Mouse (Mus musculus): ENCODE measurements around the gene Inhbe.

The Inhbe gene

DNA sequence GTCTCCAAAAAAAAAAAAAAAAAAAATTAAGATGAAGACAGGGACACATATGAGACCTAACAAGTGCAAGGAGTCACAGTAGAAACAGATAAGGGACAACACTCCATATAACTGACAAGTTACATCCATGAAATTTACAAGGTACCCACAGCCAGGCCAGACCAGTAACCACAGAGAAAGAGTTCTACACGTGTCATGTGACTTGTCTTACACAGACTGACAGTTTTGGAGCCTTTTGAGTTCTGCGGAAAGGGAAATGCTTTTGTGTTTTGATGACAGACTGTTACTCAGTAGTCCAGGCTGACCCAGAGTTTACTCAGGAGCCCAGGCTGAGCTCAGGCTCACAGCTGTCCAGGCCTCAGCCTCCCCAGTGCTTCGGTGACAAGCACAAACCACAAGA, 11.2 kb downstream of the Inhbe start:
- no peak for DNase-seq (ENCODE audit: low read depth)

DNA sequence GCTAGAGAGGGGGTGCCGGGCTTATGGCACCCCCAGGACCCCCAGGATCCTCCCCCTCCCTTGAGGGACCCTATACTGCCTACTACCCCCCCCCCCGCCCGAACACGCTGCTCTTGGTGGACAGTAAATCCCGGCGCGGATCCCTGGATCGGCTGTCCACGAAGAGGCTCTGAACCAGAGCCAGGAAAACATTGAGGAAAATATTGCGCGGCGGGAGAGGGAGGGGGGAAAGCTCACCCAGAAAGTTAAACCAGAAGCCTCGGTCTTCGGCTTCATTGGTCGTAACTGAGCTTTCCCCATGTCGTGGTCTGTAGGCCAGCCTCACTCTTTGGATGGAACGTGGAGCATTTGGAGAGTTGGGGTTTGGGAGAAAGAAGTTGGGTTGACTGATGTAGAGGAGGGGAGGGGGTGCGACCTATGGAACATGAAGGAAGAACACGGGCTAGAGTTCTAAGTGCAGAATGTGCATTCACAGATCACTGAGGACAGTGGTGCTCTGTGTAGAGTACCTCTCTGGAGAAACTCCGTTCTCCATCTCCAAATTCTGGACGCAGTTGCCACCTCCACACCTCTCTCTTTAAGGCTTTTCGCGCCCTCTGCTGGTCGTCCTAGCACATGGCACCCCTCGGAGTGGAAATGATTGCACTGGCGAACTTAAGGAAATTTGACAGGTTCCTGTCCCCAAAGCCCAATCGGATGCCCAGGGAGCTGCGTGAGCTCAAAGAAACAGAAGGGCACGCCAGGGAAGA, 12.1 kb downstream of the Inhbe start, which contains the start of gene Gli1:
Gli1 (minus strand) TSS at position 84 of the 749 bp plus-strand sequence.
- peak; percentile 95 for DNase-seq (ENCODE audit: low read depth)

DNA sequence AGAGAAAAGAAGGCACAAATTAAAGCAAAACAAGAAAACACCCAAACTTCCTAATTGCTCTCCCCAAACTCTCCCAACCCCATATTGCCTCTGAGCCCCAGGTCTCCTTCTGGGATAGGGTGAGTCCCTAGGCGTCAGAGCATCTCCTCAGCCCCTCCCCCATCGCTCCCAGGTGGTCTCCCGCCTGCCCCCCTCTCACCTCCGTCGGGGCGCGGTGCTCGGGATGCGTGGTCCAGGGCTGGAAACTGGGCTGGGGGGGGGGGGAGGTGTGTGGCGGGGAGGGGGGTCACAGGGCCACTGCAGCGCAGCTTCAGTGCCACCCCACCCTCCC, 12.9 kb downstream of the Inhbe start:
- DNase-seq (ENCODE audit: low read depth), result no peak

DNA sequence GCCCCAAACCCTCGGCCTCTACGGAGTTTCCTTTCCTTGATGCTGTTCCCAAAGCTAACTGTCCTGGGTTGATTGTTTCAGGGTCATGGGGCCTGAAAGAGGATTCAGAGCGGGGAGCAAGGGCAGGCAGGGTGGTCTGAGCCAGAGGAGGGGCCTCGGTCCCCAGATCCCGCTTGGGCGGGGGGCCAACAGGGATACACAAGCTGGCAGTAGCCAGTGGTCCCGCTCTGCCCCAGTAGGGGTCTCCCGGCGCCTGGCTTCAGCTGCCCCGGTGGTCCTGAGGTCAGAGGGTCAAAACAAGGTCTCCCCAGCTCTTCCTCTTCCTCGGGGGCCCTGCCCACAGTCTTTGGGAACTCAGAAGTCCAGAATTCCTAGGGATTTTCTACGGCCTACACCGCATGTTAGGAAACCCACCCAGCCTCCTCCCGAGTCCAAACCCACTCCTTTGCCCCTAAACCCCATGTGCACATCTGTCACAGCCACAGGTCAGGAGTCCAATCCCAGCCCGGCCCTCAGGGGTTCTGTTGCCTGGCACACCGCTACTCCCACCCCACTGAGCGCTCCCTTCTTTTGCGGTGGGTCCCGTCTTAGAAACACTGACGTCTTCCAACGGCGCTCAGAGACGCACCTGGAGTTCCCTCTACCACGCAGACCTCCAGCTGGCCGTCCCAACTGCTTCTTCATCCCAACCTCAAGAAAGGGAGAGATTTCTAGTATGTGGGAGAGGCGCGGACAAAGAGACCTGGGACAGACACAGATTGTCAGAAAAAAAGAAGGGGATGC, 13.4 kb downstream of the Inhbe start:
- peak; percentile 55 for DNase-seq (ENCODE audit: low read depth)

DNA sequence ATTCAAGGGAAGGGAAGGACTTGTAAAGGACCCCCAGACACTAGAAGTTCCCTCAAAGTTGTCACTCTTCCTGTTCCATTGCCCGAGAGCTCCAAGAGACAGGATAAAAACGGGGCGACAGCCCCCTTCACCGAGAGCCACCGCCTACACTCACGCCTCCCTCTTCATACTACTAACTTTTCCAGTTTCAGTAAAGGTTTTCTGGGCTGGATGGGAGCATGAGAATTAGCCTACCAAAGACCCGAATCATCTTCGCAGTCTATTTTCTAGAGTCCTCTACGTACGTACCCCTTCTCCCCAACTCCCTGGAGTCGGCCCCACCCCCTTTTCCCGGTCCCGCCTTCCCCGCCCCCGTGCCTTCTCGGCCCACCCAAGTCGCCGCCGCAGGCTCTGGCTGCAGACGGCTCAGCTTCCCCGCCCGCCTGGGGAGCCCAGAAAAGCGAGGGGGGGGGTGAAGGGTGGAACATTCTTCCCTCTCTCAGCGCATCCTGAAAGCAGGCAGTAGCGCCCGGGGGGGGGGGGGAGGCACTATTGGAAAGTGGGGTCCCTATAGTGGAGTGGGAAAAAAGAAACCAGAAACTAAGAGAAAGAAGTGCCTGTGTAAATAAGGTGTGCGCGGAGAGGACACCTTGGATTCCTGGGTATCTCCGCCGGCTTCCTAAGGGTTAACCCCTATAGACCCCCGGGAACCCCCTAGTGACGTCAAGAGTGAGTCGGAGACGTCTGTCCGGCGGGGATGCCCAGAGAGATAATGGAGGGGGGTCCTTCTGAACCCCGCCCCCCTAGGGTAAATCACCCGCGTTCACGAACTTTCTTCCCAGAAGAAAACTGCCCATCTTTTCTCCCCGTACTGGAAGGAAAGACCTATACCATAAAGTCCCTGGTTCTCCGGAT, 14.3 kb downstream of the Inhbe start:
- peak; percentile 62 for DNase-seq (ENCODE audit: low read depth)

DNA sequence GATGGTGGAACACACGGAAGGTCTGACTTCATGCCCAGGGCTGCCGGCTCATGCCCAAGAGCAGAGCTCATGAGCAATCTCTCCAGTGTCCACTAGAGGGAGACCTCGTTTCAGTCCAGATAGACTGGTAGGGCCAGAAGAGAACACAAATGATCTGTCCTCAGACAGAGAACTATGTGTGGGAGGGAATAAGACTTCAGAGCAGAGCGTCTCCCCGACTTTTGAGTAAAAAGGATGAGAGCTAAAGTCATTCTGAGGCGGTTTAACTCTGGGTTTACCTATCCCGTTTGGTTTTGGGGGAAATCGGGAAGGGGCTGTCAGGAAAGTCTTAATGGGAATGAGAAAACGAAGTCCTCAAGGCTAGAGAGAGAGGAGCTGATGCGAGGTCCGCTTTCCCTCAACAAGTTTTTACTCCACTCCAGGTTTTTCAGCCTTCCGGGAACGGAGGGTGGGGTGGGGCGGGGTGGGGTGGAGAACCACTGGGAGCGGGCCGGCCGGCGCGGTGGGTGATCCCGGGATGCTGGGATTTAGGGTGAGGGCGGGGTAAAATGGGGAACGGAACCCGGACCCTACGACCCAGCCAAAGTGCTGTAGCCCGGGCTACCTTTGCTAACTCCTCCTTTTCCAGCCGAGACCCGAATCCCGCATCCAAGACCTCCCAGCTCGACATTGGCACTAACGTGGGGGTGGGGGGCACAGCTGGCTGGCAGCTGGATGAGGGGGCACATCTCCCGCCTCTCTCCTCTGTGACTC, 15.1 kb downstream of the Inhbe start:
- peak; percentile 96 for DNase-seq (ENCODE audit: low read depth)

DNA sequence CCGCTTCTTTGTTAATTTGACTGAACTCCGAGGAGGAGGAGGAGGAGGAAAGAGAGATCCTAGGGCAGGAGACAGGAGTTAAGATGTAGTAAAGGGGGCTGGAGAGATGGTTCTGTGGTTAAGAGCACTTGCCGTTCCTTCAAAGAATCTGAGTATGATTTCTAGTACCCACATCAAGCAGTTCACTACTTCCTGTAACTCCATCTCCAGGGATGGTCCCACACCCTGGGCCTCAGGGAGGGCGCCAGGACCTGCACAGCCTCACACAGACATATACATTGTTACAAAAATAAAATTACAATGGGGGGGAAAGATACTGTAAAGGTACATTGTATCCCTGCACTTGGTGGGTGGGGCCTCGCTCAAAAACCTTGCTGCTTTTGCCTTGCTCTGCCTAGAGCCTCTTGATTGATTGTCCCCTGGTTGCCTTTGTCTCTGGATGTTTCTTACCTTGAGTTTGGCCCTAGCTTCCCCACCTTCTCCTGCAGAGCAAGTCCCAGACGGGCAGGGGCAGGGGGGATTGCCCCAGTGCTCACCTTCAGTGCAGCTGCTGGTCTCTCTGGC, 16.6 kb downstream of the Inhbe start:
- DNase-seq (ENCODE audit: low read depth), result peak; percentile 41

DNA sequence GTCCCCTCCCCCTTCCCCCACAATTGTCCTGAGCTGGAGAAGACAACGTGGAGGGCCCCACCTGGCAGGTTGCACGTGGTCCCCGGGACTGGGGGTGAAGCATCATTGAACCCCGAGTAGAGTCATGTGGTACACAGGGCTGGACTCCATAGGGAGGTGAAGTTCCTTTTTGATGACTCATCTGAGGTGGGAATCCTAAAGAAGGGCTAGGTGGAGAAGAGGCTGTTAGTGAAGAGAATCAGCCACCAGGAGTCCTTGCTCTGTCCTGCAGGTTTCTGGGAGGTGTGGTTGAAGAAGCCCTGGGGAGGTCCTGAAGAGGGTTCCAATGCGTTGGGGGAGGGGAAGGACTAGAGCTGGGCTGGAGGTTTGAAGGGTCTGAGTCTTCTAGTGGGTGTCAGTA, 17.3 kb downstream of the Inhbe start:
- DNase-seq (ENCODE audit: low read depth), result no peak

DNA sequence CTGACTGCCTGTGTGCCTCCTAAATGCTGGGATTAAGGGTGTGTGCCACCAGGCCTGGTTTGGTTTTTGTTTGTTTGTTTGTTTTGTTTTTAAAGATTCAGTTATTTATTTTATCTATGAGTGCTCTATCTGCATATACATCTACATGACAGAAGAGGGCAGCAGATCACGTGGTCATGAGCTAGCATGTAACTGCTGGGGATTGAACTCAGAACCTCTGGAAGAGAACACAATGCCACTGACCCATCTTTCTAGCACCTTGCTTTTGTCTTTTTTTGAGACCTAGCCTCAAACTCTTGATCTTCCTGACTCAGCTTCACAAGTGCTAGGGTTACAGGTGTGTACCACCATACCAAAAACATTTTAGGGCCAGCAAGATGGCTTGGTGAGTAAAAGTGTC, 18.9 kb downstream of the Inhbe start:
- DNase-seq (ENCODE audit: low read depth), result peak; percentile 40

DNA sequence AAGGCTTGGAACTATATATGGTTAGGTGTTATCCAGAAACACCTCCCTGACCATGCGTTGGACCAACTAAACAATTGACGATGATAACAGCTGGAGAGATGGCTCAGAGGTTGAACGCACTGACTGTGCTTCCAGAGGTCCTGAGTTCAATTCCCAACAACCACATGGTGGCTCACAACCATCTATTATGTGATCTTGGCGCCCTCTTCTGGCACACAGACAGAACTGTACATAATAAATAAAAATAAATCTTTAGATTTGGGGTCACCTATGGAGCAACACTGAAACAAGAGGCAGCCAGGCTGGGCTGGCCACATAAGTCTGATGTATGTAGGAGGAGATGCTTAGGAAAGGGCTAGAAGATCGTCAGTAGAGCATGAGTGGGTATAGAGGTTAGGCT, 21.1 kb downstream of the Inhbe start:
- peak; percentile 78 for DNase-seq (ENCODE audit: low read depth)

DNA sequence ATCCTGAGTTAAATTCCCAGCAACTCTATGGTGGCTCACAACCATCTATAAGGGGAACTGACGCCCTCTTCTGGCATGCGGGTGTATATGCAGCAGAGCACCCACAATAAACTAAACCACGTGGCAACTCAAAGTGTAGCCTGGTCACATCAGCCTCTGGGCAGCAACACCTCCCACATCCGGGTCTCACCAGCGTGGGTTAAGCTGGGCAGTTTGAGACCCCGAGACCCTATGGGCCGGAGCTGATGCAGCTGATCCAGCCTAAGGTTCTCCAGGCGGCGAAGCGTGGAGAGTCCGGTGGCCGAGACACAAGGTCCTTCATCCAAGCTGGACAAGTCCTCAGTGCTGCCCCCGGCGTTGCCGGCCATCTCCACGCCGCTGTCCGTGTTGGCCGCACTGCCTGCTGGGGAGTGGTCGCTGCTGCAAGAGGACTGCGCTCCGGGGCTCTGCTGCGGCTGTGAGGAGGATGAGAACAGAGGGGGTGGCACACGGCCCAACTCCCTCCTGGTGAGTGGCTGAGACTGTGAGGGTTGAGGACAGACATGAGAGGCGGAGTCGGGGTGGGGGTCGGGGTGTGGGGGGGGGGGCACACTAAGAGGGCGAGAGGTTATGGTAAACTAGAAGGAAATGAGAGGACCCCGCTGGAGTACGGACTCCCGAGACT, 21.9 kb downstream of the Inhbe start:
- DNase-seq (ENCODE audit: low read depth), result peak; percentile 66

DNA sequence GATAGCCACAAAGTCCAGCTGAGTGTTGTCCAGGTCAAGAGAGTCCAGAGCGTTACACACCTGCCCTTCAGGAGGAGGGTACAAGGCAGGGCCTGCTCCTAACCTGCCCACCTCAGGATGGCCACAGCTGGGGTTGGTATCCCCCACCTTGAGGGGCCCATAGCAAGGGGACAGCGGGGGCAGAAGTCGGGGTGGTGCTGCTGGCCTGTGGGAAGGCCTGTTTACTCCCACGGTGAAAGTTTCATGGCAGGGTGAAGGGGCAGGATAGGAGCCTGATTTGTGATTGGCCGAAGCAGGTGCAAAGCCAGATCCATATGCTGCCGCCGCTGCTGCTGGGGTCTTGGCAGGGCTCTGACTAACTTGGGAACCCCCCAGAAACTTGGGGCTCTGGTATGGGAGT, 24.0 kb downstream of the Inhbe start:
- no peak for DNase-seq (ENCODE audit: low read depth)

DNA sequence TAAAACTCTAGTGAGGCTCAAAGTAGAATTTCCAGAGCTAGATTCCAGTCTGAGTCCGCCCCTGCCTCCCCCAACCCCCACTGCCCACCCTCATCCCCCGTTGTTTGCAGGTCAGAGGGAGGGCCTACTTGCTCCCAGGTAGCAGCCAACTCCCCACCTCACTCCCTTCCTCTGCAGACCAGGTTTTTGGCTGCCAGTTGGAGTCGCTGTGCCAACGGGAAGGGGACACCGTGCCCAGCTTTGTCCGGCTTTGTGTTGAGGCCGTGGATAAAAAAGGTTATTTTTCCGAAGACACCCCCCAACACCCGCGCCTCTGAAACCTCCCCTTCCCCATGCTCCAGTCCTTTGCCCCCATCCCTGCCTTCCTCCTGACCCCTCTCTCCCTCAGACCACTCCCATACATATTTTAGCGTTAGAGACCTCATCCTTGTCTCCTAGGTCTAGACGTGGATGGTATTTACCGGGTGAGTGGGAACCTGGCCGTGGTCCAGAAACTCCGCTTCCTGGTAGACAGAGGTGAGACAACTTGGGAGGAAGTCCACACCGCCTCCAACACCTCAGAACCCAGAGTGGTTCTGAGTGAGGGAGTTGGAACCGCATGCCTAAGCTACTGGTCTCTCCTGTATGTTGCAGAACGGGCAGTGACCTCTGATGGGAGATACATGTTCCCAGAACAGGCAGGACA, 26.6 kb downstream of the Inhbe start:
- DNase-seq (ENCODE audit: low read depth), result no peak

DNA sequence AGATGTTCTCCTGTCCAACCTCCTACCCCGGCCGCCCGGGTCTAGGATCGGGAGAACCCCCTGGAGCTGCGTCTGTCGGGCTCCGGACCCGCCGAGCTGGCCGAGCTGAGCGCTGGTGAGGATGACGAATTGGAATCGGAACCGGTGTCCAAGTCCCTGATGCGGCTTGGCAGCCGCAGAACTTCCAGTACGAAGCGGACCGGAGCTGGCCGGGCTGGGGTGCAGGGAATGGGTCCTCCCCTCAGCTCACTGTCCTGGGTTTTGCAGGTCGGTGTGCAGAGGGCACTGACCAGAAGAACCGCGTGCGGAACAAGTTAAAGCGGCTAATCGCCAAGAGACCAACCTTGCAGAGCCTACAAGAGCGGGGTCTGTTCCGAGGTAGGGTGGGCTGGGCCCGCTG, 27.4 kb downstream of the Inhbe start:
- DNase-seq (ENCODE audit: low read depth), result no peak

DNA sequence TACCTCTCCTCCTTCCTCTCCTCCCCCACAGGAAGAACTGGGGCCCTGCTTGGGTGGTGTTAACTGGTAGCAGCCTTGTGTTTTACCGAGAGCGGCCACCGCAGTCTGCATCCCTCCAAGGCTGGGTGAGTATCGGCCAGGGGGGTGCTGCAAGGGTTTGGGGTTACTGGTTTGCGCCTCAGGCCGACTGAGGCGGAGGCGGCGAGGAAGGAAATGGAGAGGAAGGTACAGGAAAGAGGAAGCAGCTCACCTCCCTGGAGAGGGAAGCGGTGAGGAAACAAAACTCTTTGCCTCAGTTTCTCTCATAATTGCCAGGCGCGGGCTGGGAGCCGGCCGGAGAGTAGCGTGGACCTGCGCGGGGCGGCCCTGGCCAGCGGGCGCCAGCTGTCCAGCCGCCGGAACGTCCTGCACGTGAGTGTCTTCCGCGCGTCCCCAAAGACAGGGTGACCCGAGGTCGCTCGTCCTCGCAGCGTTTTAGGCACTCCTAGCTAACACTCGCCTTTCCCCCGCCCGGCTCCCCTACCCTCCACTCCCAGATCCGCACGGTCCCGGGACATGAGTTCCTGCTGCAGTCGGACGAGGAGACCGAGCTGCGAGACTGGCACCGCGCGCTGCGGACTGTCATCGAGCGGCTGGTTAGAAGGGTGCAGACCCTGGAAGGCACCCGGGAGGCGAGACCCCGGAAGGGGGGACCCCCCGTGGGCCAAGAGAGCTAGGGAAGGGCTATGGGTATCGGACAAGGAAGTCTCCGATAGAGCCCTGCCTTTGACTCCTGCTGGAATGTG, 28.0 kb downstream of the Inhbe start:
- DNase-seq (ENCODE audit: low read depth), result peak; percentile 72

DNA sequence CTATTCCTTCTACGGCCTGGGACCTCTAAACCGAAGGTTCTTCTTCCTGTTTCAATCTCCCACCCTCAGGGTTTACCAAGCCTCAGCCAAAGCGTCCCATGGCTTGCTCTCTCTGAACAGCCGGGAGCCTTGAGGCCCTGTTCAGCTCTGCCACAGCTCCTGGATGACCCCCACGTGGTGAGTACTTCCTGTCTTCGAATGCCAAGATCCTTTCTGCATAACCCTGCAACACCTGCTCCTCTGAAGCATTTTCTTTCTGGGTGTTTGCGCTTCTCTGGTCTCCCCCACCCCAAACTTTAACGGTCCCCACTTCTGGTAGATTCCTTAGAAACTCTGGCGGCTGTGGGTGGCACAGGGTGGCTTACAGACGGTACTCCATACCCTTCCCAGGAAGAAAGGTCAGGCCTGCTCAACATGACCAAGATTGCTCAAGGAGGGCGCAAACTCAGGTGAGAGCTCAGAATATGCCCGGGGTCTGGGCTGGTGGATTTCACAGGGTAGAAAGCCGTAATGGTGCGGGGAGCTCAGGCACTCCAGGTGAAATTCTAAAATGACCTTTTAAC, 28.7 kb downstream of the Inhbe start:
- DNase-seq (ENCODE audit: low read depth), result peak; percentile 65

DNA sequence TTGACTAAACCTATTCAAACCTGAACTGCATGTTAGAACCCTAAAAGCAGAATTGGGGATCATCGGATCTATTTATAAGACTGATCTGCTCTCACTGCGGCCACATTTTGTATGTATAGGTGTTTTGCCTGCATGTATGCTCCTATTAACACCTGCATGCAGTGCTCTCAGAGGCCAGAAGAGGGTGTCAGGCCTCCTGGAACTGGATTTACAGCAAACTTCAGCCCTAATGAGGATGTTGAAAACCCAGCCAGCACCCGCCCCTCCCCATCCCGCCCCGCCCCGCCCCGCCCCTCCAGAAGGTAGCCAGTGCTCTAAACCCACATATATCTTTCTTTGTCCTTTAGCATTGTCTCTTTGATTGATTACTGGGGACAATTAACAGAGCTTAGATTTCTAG, 29.7 kb downstream of the Inhbe start:
- DNase-seq (ENCODE audit: low read depth), result peak; percentile 95

DNA sequence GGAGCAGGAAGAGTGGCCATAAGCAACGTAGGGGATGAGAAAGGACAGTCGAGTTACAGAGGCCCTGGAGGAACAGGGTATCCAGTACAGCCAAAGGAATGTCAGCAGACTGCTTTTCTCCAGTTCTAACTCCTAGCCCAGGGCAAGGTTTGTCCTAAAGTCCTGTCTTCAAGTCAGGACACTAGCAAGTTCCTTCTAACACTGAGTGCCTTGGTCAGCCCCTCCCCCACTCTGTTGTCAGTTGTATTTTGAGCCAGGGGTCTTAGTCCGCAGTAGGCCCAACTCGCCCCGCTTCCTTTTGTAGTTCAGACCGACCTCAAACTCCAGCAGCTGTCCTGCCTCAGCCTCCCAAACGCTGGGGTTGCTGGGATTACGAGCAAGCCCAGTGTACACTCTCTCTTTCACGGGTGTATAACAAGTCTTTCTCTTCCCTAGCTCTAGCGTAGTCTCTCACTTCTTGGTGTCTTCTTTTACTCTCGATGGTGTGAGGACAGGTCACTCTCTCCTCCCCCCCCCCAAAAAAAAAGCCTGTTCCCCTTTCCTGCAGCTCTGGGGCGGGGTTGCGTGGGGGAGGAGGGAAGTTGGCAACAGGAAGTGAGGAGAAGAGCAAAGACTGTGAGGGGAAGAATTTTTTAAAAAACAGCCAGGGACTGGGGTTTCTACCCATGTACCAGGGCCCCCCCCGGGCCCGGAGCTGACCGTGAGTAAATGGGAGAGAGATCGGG, 30.9 kb downstream of the Inhbe start:
- DNase-seq (ENCODE audit: low read depth), result peak; percentile 73

DNA sequence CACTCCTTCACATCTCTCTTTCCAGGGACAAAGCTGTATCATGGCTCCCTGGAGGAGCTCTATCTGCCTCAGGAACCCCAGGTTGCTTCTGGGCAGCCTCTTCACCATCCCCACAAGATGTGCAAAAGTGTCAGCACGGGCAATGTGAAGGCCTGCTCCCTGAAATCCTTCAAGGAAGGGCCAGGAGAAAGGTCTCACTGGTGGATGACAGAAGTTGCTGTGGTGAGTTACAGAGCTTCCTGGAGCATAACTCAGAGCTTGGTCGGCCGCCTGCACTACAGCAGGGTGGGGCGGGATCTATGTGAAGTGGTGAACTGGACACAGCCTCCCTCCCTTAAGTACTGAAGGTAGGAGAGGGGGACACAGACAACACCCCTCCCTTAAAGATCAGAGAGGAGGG, 31.5 kb downstream of the Inhbe start:
- peak; percentile 57 for DNase-seq (ENCODE audit: low read depth)

Measured in induced T-regulatory cell, adult 2 months (primary cell).